Mouse (Mus musculus): ENCODE measurements around the gene Pik3r1.

DNA sequence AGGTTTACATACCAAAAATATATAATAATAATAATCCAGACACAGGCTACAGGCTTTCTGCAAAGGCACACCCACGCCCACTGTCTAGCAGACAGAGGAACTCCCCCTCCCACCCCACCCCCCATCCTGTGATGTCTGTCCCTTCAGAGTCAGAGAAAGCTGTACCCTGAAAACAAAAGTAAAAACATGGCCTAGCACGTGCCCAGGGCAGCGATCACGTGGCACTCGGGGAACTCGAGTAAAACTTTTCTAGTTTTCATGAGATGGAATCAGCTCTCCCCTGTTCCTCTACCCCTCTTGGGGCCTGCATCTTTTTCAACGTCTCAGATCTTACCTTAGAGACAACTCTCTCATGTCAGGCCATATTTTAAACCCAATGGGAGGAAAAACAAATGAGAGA is 71.2 kb downstream of the Pik3r1 start:
- TF ChIP-seq MAFK (IDR thresholded peaks at IDR 0.05; ENCODE audit: insufficient read depth, low read depth, low read length), result no peak
- TF ChIP-seq ZNF384 (IDR thresholded peaks at IDR 0.05; ENCODE audit: low read depth, low read length), result no peak
- no peak for TF ChIP-seq HCFC1 (IDR thresholded peaks at IDR 0.05; ENCODE audit: borderline replicate concordance, insufficient read depth, low read length)
- TF ChIP-seq ZC3H11A (IDR thresholded peaks at IDR 0.05; ENCODE audit: borderline replicate concordance, low read depth, low read length), result no peak
- no peak for TF ChIP-seq CHD2 (IDR thresholded peaks at IDR 0.05; ENCODE audit: low read depth, low read length)

Measured in ES-E14 (cell line).